Mouse (Mus musculus): ENCODE data around the gene Gm8369. TPM values are rescaled to one million over a fixed set of nuclear protein-coding genes. Genes with fewer than 3 reads are reported as not detected.
"Not testable (repeated sequence)": the region's sequence is repeated elsewhere in the genome, so short reads cannot be mapped to it uniquely, and the experiment has no call there.

The Gm8369 gene
- 0.15 TPM in 1 of 2 replicates, not detected in the other for total RNA-seq (2014; rRNA removed)
- 0.54 and 0.73 TPM in 2 replicates for polyA plus RNA-seq (2015; fragmentation: Nextera tagmentation; extraction: Ambion mirVana)

DNA sequence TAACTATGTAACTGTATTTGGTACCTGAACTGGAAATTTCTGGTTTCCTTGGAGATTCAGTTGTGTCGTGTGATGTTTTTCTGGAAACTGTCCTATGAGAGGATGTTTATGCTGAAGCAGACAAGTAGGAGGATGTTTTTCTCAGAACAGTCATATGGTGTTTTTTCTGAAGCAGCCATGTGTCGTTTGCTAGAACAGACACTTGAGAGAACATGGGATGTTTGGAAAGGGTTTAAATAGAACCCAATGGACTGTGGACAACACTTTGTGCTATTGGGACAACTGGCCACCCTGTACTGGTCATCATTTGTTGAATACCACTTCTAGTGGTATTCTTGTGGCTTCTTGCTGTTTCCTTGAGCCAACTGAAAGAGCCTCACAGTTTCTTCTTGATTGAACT is at the start of gene Gm8369:
Gene Gm8369, plus strand, starts transcription at position 193 of the 400 bp plus-strand sequence.
- no peak within 1 kb of the TSS for H3K9ac ChIP-seq
- whole genome bisulfite sequencing, result 73% methylated on average over 2 of the region's 2 CpGs
- no peak within 1 kb of the TSS for H3K4me3 ChIP-seq (ENCODE audit: low read depth, low read length)
- no peaks in the 10 kb centered on the region for H3K27me3 ChIP-seq (ENCODE audit: insufficient read depth, low read length)
- TF ChIP-seq CTCF (IDR thresholded peaks at IDR 0.05; ENCODE audit: low read depth), result no peak
- H3K9me3 ChIP-seq (ENCODE audit: low read length), result no peaks in the 10 kb centered on the region
- H3K27ac ChIP-seq (ENCODE audit: low read depth, low read length), result no peak within 1 kb of the TSS
- DNase-seq (no peak), ATAC-seq (no peak)
- no peak within 1 kb of the TSS for H3K4me2 ChIP-seq (ENCODE audit: low read depth)
- H3K36me3 ChIP-seq (ENCODE audit: insufficient read depth), result no peaks in the 10 kb centered on the region
- no peaks in the 10 kb centered on the region for H3K4me1 ChIP-seq (ENCODE audit: insufficient read depth)

DNA sequence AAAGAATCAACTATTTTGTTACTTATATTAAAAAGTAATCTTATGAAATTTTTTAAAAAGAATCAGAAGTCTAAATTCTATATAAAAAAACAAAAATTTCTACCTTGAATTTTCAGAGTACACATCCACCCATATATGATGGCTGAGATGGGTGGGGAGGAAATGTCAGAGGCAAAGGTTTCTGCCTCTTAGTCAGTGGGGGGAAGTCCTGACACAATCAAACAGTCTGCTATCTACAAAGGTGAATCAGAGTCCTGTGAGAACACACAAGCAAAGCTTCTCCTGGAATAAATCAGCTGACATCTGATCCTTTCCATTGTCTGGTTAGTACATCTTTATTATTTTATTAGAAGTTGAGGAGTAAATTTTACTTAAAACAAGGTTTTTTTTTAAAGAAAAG is 42.4 kb upstream of the Gm8369 start, which contains the start of gene Ms4a4b:
Gene Ms4a4b, plus strand, starts transcription at position 216 of the 400 bp plus-strand sequence.
- ATAC-seq (no peak), DNase-seq (no peak)
- H3K9ac ChIP-seq, result no peak within 1 kb of the TSS
- H3K36me3 ChIP-seq (ENCODE audit: insufficient read depth), result no peaks in the 10 kb centered on the region
- H3K27me3 ChIP-seq (ENCODE audit: insufficient read depth, low read length), result no peaks in the 10 kb centered on the region
- H3K27ac ChIP-seq (ENCODE audit: low read depth, low read length), result no peak within 1 kb of the TSS
- H3K9me3 ChIP-seq (ENCODE audit: low read length), result no peaks in the 10 kb centered on the region
- no peak within 1 kb of the TSS for H3K4me2 ChIP-seq (ENCODE audit: low read depth)
- TF ChIP-seq CTCF (IDR thresholded peaks at IDR 0.05; ENCODE audit: low read depth), result no peak
- H3K4me3 ChIP-seq (ENCODE audit: low read depth, low read length), result no peak within 1 kb of the TSS
- no peaks in the 10 kb centered on the region for H3K4me1 ChIP-seq (ENCODE audit: insufficient read depth)

DNA sequence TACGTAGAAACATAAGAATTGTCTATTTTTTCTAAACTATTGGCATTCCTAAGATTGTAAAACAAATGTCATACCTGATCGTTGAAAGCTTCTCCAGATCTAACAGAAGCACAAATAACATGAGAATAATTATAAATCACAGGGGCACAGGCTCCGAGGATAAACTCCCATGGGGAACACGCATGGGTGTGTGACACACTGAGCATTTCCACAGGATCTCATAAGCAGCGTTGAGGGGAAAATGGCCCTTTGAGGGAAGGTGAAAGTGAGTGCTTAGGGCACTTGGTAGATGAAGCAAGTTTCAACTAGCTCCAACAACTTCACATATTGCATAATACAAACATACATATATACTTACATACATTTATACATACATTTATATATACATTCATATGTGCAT is 41.8 kb upstream of the Gm8369 start:
- no peak for TF ChIP-seq CTCF (IDR thresholded peaks at IDR 0.05; ENCODE audit: low read depth)
- H3K4me1 ChIP-seq (ENCODE audit: insufficient read depth), result no peaks in the 10 kb centered on the region
- 89% methylated on average over 5 of the region's 5 CpGs for WGBS
- DNase-seq (no peak), ATAC-seq (no peak)
- H3K36me3 ChIP-seq (ENCODE audit: insufficient read depth), result no peaks in the 10 kb centered on the region
- H3K27me3 ChIP-seq (ENCODE audit: insufficient read depth, low read length), result no peaks in the 10 kb centered on the region
- no peak overlapping the region for H3K9ac ChIP-seq
- no peak overlapping the region for H3K4me3 ChIP-seq (ENCODE audit: low read depth, low read length)
- H3K4me2 ChIP-seq (ENCODE audit: low read depth), result no peak overlapping the region
- H3K9me3 ChIP-seq (ENCODE audit: low read length), result no peaks in the 10 kb centered on the region
- H3K27ac ChIP-seq (ENCODE audit: low read depth, low read length), result no peak overlapping the region

DNA sequence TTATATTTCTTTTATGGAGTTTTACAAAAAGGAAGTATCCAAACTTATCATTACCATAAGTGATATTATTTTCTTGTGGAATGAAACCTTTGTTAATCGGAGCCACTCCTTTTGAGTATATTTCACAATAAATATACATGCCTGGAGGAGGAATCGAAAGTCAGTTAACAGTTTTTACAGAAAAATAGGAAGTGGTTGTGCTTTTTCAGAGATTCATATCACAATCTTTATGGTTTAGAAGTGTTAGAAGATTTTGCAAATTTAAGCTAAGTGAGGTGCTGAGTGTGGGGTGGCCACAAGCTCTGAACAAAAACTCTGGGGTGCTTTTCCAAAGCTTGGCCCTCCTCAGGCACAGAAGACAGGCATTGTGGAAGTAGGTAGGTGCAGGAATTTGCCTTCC is 38.5 kb upstream of the Gm8369 start:
- DNase-seq (no peak), ATAC-seq (no peak)
- 90% methylated on average over 2 of the region's 2 CpGs for WGBS
- Histone ChIP-seq H3K4me1 (ENCODE audit: insufficient read depth) (no peaks in the 10 kb centered on the region), H3K27ac (ENCODE audit: low read depth, low read length) (no peak overlapping the region), H3K4me2 (ENCODE audit: low read depth) (no peak overlapping the region), H3K27me3 (ENCODE audit: insufficient read depth, low read length) (no peaks in the 10 kb centered on the region), H3K36me3 (ENCODE audit: insufficient read depth) (no peaks in the 10 kb centered on the region), H3K9me3 (ENCODE audit: low read length) (no peaks in the 10 kb centered on the region), H3K9ac (no peak overlapping the region), H3K4me3 (ENCODE audit: low read depth, low read length) (no peak overlapping the region)
- TF ChIP-seq CTCF (IDR thresholded peaks at IDR 0.05; ENCODE audit: low read depth), result no peak

DNA sequence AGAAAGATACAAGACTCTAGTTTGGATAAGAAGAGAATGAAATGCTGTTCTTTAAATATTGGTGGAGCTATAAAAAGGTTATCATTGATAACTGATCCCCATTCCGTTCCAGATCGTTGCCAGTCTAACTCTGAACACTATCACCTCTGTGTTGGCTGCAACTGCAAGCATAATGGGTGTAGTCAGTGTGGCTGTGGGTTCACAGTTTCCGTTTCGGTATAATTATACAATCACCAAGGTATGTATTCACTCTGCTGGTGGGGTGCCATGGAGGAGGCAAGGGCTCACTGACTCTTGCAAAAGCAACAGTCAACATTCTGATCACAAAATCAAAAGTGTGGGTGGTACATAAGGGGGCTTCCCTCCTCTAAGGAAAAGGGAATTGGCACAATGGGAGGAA is 26.7 kb upstream of the Gm8369 start:
- not testable (repeated sequence) for H3K4me2 ChIP-seq (ENCODE audit: low read depth); H3K4me3 ChIP-seq (ENCODE audit: low read depth, low read length); H3K27me3 ChIP-seq (ENCODE audit: insufficient read depth, low read length); H3K4me1 ChIP-seq (ENCODE audit: insufficient read depth); H3K27ac ChIP-seq (ENCODE audit: low read depth, low read length); H3K9ac ChIP-seq; DNase-seq; ATAC-seq; H3K9me3 ChIP-seq (ENCODE audit: low read length); H3K36me3 ChIP-seq (ENCODE audit: insufficient read depth)
- 81% methylated on average over 2 of the region's 4 CpGs for WGBS

DNA sequence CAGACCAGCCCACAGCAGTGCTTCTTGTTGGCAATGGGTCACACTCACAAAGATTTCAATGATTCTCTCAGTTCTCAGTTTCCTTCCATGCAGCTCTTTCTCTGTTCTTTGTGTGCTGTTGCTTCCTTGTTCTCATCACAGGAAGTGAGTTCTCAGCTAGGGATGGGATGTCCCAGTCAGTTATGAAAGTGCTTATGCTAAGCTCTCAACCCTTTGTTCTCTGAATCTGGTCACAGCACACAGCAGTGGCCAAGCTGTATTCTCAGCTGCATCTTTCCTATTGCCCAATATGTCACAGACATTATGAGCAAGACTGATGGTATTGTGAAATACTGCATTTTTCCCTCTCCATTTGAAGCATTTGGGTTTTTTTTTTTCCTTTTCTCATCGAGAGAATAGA is 20.9 kb upstream of the Gm8369 start:
- not testable (repeated sequence) for H3K4me2 ChIP-seq (ENCODE audit: low read depth); H3K4me3 ChIP-seq (ENCODE audit: low read depth, low read length); DNase-seq; ATAC-seq; H3K4me1 ChIP-seq (ENCODE audit: insufficient read depth); H3K27me3 ChIP-seq (ENCODE audit: insufficient read depth, low read length); H3K27ac ChIP-seq (ENCODE audit: low read depth, low read length); H3K36me3 ChIP-seq (ENCODE audit: insufficient read depth); H3K9ac ChIP-seq; H3K9me3 ChIP-seq (ENCODE audit: low read length)
- 73% methylated on average over 1 of the region's 1 CpGs for WGBS

DNA sequence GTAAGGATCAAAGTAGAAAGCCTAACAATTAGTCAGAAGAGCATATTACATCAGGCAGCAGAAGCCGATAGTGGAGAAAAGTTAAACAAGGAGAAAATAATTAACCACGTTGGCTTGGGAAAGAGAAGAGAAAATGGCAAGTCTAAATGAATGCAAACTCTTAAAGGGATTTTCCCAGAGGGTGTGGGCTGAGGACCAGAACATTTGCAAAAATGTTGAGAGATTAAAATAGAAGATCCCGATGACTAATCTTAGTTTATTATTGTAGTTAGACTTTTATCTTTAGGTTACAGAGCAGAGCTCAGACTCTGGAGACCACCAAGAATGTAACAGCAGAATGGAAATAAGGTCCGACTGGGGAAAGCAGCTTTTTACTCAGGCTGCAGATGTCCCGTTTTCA is 19.3 kb upstream of the Gm8369 start:
- H3K4me1 ChIP-seq (ENCODE audit: insufficient read depth), result no peaks in the 10 kb centered on the region
- WGBS, result 74% methylated on average over 5 of the region's 5 CpGs
- no peak overlapping the region for H3K27ac ChIP-seq (ENCODE audit: low read depth, low read length)
- H3K4me2 ChIP-seq (ENCODE audit: low read depth), result no peak overlapping the region
- no peak overlapping the region for H3K4me3 ChIP-seq (ENCODE audit: low read depth, low read length)
- H3K36me3 ChIP-seq (ENCODE audit: insufficient read depth), result no peaks in the 10 kb centered on the region
- H3K9me3 ChIP-seq (ENCODE audit: low read length), result no peaks in the 10 kb centered on the region
- H3K27me3 ChIP-seq (ENCODE audit: insufficient read depth, low read length), result no peaks in the 10 kb centered on the region
- no peak for ATAC-seq
- no peak for DNase-seq
- no peak overlapping the region for H3K9ac ChIP-seq
- no peak for TF ChIP-seq CTCF (IDR thresholded peaks at IDR 0.05; ENCODE audit: low read depth)

DNA sequence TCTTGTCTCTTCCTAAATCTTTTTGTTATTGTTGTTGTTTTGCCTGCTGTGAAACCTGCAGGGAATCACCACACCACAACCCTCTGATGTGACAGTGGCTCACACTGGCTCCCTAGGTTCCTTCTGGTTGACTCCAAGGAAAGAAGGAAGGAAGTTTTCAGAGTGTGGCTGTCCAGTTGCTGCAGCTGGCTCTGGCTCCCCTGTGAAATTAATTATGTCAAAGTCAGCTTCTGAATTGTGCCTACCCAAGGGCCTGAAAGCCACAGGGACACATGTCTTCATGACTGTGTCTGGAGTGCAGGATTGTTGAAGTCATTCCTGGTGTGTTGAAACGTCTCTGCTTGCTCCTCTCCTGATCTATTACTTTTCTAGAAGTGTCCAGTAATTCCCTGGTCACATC is 17.4 kb upstream of the Gm8369 start:
- not testable (repeated sequence) for H3K9ac ChIP-seq; H3K27ac ChIP-seq (ENCODE audit: low read depth, low read length); H3K4me3 ChIP-seq (ENCODE audit: low read depth, low read length); H3K4me1 ChIP-seq (ENCODE audit: insufficient read depth); H3K9me3 ChIP-seq (ENCODE audit: low read length); DNase-seq; H3K27me3 ChIP-seq (ENCODE audit: insufficient read depth, low read length); H3K36me3 ChIP-seq (ENCODE audit: insufficient read depth); ATAC-seq; H3K4me2 ChIP-seq (ENCODE audit: low read depth)
- WGBS, result 66% methylated on average over 1 of the region's 1 CpGs

DNA sequence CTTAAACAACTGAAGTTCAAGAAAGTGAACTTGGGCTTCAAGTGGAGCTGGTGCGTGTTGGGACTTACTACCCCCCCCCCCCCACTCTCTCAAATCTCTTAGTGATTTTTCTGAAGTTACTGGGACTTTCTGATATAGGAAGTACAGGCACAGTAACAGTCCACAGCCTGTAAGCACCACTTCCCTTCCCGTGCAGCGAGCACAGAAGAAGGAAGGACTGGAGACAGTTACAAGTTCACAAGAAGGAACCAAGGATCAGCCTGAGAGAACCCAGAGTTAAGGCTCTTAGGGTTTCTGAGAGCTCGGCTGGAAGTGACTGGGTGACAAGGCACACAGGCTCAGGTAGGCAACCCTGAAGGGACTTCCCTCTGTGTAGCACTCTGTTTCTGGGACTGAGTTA is 16.5 kb upstream of the Gm8369 start, which contains the start of gene Ms4a6c:
Gene Ms4a6c, plus strand, starts transcription at position 152 of the 400 bp plus-strand sequence.
- not testable (repeated sequence) for H3K4me1 ChIP-seq (ENCODE audit: insufficient read depth); H3K9me3 ChIP-seq (ENCODE audit: low read length); H3K4me3 ChIP-seq (ENCODE audit: low read depth, low read length); ATAC-seq; H3K36me3 ChIP-seq (ENCODE audit: insufficient read depth); H3K27me3 ChIP-seq (ENCODE audit: insufficient read depth, low read length); H3K27ac ChIP-seq (ENCODE audit: low read depth, low read length); H3K4me2 ChIP-seq (ENCODE audit: low read depth); H3K9ac ChIP-seq; DNase-seq
- 85% methylated on average over 4 of the region's 4 CpGs for WGBS
